Mouse (Mus musculus): ENCODE results near the gene Clec2e.

The Clec2e gene

DNA sequence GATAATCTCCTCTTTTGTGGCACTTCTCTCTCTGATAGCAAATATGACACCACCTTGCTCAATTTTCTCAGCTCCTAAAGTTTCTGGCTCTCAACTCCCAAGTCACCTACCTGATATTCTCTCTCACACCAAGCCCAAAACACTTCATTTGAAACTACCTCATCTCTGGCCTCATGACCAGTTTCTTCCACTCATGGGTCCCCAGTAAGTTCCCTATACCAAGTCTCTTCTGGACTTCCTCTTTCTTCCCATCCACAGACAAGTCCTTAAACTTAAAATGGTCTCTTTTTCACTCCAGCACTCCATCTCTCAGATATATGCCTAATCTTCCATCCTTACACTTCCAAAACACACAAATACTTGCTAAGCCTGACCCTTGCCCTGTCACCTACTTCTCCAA lies 42.7 kb downstream of the Clec2e start:
- no peak for DNase-seq (ENCODE audit: low spot score in 2 of 2)

DNA sequence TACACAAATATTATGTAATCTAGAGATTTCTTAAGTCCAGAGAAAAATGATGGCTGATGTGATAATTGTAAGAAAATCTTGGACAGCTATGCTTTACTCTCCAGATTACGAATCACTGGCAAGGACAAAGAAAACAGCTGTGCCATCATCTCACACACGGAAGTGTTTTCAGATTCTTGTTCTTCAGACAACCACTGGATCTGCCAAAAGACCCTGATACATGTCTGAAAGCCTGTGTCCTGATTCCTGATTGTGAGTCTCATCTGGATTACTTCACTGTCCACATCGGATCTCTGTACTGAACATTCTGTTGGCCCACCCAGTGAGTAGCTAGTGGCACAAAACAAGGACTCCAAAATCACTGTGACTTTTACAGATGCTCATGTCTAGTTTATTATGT lies 44.5 kb downstream of the Clec2e start:
- DNase-seq (ENCODE audit: low spot score in 2 of 2) = no peak

GRCm38 (mm10) chr6:129051731-129052130 lies 49.0 kb downstream of the Clec2e start:
- no peak for DNase-seq (ENCODE audit: low spot score in 2 of 2)

GRCm38 (mm10) chr6:129051086-129051485 lies 49.6 kb downstream of the Clec2e start:
- DNase-seq (ENCODE audit: low spot score in 2 of 2) = no peak

- no peak for DNase-seq (ENCODE audit: low spot score in 2 of 2)
Observed at GRCm38 (mm10) chr6:129049596-129050251, 51.0 kb downstream of the Clec2e start.

DNA sequence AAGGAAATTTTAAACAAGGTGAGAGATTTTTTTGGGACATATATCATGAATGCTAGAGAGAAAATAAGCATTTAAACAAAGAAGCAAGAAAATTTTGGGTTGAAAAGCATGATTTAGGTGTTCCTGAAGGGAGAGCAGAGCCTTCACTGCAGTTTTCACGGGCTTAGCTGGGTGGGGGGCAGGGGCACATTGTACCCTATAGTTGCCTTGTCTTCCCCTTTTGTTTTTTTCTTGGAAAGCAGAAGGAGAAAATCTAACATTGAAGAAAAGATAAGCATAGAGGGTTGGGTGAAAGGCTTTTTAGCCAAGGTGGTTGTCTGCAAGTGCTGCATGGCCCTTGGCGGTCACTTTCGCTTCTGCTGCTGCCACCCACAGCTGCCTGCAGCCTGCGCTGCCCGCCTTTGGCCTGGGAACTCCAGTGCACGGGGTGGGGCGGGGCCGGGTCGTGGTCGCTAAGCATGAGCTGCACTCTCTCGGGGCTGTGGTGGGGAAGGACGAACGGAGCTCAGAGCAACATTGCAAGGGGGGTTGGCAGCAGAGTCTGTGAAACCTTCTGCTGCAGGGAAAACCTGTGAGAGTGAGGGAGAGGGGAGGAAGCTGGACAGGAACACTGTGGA lies 51.7 kb downstream of the Clec2e start:
- peak; percentile 7 to 13 for DNase-seq (ENCODE audit: low spot score in 2 of 2)

GRCm38 (mm10) chr6:129048381-129048780 lies 52.3 kb downstream of the Clec2e start:
- no peak for DNase-seq (ENCODE audit: low spot score in 2 of 2)

- no peak for DNase-seq (ENCODE audit: low spot score in 2 of 2)
Observed at GRCm38 (mm10) chr6:129045601-129046000, 55.1 kb downstream of the Clec2e start, which contains the start of gene Klrb1f. Gene Klrb1f (plus strand): TSS chr6:129045901.

DNA sequence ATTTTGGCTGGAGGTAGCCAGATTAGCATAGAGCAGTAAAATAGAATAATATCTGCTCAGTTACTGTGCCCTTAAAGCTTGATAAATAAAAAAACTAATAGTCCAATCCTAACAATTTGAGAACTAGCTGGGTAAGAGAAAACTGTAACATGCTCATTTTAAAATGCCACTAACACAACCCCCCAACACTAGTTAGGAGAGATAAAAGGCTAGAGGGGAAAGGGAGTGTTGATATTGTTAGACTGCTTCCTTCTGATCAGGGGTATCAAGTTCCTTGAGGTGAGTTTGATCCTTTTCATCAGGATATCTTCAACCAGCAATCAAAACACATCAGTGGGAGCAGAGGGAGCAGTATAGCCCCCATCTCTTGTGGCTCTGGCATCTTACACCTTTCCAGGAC lies 58.2 kb downstream of the Clec2e start:
- no peak for DNase-seq (ENCODE audit: low spot score in 2 of 2)

Data from frontal cortex, postnatal 10 days (tissue).